Mouse (Mus musculus): ENCODE measurements around the gene Arl6ip6. TPM values are rescaled to one million over a fixed set of nuclear protein-coding genes. Genes with fewer than 3 reads are reported as not detected.

Gene Arl6ip6
- polyA plus RNA-seq, 1 experiment from 2014 or later: 39.8 TPM

Other genes starting within 250 kb of the Arl6ip6 start
- 80.9 and 81.4 TPM in 2 replicates for gene Prpf40a, start 442 bp upstream of the Arl6ip6 start, polyA plus RNA-seq (2015; fragmentation: Nextera tagmentation; extraction: Ambion mirVana)

Measured in heart, embryonic 16.5 days (tissue).